Mouse (Mus musculus): ENCODE measurements around the gene Srsf9. TPM values are rescaled to one million over a fixed set of nuclear protein-coding genes. Genes with fewer than 3 reads are reported as not detected.
"Not testable (repeated sequence)": the region's sequence is repeated elsewhere in the genome, so short reads cannot be mapped to it uniquely, and the experiment has no call there.

The Srsf9 gene
- 10 to 100 TPM; 83.9 to 87.4 TPM for total RNA-seq (2021)
- long read RNA-seq, experiment 1, transcript Srsf9-201 (4 exons, 1,162 nt): major isoform, 149 of 160 reads
- long read RNA-seq, experiment 1, partial matches to known transcripts: 2 of 160 reads
- long read RNA-seq, experiment 1, other reads (novel, unspliced or antisense): 8 of 160 reads
- long read RNA-seq, experiment 2, transcript Srsf9-201 (4 exons, 1,162 nt): major isoform, 168 of 202 reads
- long read RNA-seq, experiment 2, partial matches to known transcripts: 4 of 202 reads
- long read RNA-seq, experiment 2, other reads (novel, unspliced or antisense): 28 of 202 reads

DNA sequence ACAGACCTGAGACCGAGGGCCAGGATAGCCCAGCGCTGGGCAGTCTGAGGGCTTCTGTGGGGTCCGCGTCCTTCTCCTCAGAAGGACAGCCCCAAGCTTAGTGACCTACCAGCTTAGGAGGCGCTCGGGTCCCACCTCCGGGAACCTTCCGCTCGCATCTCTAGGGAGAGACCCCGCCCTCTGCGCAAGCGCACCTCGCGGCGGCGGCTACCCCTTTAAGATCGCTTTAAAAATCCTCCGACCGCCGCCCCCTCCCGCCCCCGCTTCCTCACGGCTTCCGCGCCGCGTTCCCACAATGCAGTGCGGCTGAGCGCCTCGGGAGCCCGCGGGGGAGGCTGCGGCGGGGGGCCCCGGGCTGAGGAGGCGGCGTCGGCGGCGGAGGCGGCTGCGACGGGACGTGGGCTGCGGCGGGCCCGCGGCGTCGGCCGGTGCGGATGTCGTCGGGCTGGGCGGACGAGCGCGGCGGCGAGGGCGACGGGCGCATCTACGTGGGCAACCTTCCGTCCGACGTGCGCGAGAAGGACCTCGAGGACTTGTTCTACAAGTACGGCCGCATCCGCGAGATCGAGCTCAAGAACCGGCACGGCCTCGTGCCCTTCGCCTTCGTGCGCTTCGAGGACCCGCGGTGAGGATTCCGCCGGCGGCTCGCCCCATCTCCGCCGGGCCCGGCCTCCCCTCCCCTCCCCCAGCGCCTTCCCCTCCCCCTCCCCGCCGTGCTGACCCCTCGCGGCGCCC is at the start of gene Srsf9:
Srsf9 (plus strand) TSS at position 303 of the 735 bp plus-strand sequence.
- DNase-seq (ENCODE audit: low spot score in 2 of 2): peak; percentile 89 to 97

DNA sequence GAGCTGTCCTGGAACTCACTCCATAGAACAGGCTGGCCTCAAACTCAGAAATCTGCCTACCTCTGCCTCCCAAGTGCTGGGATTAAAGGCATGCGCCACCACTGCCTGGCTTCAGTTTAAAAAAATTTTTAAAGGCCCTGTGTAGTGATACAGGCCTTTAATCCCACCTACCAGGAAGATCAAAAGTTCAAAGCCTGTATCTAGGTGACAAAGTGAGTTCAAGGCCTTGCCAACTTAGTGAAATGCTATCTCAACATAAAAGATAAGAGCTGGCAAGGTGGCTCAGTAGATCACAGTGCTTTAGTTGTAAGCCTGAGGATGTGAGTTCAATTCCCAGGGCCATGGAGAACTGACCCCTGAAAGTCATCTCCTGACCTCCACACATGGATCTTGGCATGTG is 48.9 kb upstream of the Srsf9 start:
- no peak for DNase-seq (ENCODE audit: low spot score in 2 of 2)

DNA sequence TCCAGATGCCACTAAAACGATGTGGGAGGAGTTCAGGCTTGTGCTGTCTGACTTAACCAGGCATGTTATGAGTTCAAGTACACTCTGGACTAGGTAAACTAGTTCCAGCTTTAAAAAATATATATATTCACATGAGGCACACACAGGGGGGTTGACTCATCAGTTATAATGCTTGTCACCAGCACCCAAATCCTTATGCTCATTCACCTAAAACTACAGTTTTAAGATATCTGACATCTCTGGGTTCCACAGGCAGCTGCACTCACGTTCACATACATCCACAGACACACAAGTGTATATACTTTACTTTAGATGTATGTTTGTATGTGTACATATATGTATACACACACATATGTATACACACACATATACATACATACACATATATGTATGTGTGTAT is 48.2 kb upstream of the Srsf9 start:
- no peak for DNase-seq (ENCODE audit: low spot score in 2 of 2)

GRCm38 (mm10) chr5:115279226-115280049 is 47.5 kb upstream of the Srsf9 start, which contains the start of gene Coq5:
Gene Coq5 (plus strand): TSS chr5:115279666.
- DNase-seq (ENCODE audit: low spot score in 2 of 2): peak; percentile 78 to 82

DNA sequence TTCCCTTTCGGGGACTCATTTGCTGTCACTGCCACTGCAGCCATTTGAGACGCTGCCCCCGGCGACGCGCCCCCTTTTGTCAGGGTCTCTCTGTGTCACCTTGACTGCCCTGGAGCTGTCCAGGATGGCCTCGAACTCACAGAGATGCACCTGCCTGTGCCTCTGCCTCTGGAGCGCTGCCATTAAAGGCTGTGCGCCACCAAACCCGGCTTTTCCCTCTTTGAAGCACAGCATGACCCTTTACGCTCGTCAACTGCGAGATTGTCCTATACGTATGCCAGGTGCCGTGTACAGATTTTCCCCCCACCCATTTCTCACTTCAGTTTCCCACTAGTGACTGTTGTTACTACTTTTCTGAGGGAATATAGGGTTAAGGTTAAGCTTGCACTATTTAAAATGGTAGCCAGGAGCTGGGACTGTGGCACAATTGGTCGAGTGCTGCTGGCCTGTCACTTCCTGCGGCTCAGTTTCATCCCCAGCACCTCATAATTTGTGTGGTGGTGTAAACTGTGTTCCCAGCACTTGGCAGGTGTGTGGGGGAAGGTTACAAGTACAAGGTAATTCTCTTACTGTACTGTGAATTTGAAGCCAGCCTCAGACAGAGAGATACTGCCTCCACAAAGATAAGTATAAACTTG is 46.8 kb upstream of the Srsf9 start:
- DNase-seq (ENCODE audit: low spot score in 2 of 2): peak in 1 of 2 experiments; percentile 18

- DNase-seq (ENCODE audit: low spot score in 2 of 2): no peak
Observed at GRCm38 (mm10) chr5:115284735-115285134, 42.2 kb upstream of the Srsf9 start.

DNA sequence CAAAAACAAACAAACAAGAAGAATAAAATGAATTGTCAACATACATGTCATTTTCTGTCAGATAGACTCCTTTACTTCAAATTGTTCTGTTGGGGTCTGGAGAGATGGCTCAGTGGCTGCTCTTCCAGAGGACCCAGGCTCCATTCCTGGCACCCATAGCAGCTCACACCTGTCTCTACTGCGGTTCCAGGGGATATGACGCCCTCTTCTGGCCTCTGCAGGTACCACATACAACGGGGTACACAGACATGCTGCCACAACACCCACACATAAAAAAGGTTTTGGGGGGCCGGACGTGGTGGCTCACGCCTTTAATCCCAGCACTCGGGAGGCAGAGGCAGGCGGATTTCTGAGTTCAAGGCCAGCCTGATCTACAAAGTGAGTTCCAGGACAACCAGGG is 32.8 kb upstream of the Srsf9 start:
- DNase-seq (ENCODE audit: low spot score in 2 of 2): no peak

GRCm38 (mm10) chr5:115296347-115296746 is 30.6 kb upstream of the Srsf9 start:
- no peak for DNase-seq (ENCODE audit: low spot score in 2 of 2)

DNA sequence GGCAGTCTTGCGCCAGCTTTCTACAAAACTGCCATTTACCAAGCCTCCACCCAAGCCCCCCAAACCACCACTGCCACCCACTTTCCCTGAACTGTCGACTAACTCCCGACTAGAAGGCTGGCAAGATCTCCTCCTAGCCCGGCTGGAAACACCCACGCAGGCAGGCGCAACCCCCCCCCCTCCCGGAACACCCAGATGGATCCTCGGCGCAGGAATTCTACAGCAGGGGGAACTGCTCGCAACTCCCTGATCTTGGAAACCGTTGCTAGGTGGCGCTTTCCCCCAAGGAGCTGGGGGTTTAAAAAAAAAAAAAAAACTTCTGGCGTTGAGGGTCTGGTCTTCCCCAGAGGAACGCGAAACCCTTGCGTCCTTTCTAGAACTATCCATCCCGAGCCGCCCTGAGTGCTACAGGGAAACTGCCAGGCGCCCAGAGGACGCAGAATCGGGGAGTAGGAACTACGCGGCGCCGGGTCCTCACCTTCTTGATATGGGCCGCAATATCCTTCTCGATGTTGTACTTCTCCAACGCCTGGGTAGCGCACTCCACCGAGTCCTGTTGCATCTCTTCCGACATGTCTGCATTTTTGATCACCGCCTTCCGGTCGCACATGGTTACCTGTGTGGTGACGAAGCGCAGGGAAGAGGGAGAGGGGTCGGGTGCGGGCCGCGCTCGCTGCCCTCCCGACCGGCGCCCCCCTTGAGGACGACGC is 26.8 kb upstream of the Srsf9 start:
- peak in 1 of 2 experiments; percentile 24 for DNase-seq (ENCODE audit: low spot score in 2 of 2)

DNA sequence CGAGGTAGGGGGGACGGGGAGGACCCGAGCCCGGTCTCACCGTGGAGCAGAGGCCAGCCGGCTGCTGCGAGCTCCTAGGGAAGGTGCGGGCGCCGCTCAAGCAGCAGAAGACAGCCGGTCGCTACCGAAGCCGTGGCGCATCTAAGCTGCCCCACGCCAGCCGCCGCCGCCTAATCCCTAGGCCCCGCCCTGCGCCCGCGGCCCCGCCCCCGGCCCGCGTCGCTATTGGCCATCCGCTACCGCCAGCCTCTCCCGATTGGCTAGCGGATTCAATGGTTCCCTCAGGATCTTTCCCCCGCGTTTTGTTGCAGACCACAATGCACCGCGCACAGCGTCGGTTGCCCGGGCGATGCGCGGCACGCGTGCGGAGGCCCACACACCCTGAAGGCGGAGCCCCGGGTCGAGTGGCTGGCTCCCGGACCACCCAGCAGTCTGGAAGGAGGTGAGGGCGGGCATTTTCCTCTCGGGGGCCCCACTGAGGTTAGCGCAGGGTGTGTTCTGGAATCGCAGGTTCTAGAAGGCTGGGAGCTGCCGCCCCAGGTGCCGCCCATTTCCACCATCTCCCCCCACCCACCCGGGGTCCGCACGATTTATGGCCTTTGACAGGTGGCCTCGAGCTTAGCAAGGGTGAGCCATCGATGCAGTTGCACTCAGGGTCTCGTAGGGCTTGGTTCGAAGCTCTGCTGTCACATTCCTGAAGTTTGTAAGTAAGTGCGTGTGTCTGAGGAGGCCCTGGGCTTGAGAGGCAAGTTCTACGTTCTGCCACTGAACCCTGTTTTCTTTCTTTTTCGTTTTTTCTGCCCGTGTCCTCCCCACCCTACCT is 26.0 kb upstream of the Srsf9 start, which contains the start of gene Dynll1:
Dynll1 (minus strand) TSS at position 208 of the 823 bp plus-strand sequence.
- peak; percentile 99 to 100 for DNase-seq (ENCODE audit: low spot score in 2 of 2)

GRCm38 (mm10) chr5:115301615-115302014 is 25.4 kb upstream of the Srsf9 start:
- DNase-seq (ENCODE audit: low spot score in 2 of 2): no peak

GRCm38 (mm10) chr5:115302190-115302589 is 24.8 kb upstream of the Srsf9 start:
- DNase-seq (ENCODE audit: low spot score in 2 of 2): not testable (repeated sequence)

GRCm38 (mm10) chr5:115312354-115312753 is 14.6 kb upstream of the Srsf9 start:
- no peak for DNase-seq (ENCODE audit: low spot score in 2 of 2)

GRCm38 (mm10) chr5:115312816-115313667 is 13.9 kb upstream of the Srsf9 start:
- no peak for DNase-seq (ENCODE audit: low spot score in 2 of 2)

- DNase-seq (ENCODE audit: low spot score in 2 of 2): no peak
Observed at GRCm38 (mm10) chr5:115313668-115313943, 13.4 kb upstream of the Srsf9 start.

GRCm38 (mm10) chr5:115316968-115317644 is 9.9 kb upstream of the Srsf9 start:
- no peak for DNase-seq (ENCODE audit: low spot score in 2 of 2)

- DNase-seq (ENCODE audit: low spot score in 2 of 2): no peak
Observed at GRCm38 (mm10) chr5:115317645-115318328, 9.2 kb upstream of the Srsf9 start.
